Mouse (Mus musculus) hindbrain, embryonic 14.5 days (tissue): Measurements from ENCODE around the gene Clic5. TPM values are rescaled to one million over a fixed set of nuclear protein-coding genes. Genes with fewer than 3 reads are reported as not detected.

ENCODE experiments used
- ATAC-seq: fragments of 200-750 bp; cut with Nextera tagmentation; 2 replicates; pipeline ENCODE4 v1.8.0; 2017; ENCODE audit warnings: moderate number of reproducible peaks, mild to moderate bottlenecking, moderate TSS enrichment, moderate library complexity; ENCODE audit not compliant: low FRiP score
- DNase-seq: peaks from one replicate; pipeline ENCODE4 v3.0.0-alpha.2; 2015; ENCODE audit warnings: low spot score
- H3K27ac ChIP-seq: fragments of 300-500 bp; sonication (generic); 2 replicates; pipeline ENCODE4 v1.5.1; 2014; ENCODE audit warnings: mild to moderate bottlenecking, moderate library complexity
- H3K27me3 ChIP-seq: fragments of 300-500 bp; sonication (generic); 2 replicates; pipeline ENCODE4 v1.6.1; 2014; ENCODE audit warnings: mild to moderate bottlenecking, low read length, mixed read lengths; ENCODE audit not compliant: control insufficient read depth, insufficient read depth
- H3K36me3 ChIP-seq: fragments of 300-500 bp; sonication (generic); replicated peaks from 2 replicates; pipeline ENCODE4 v1.6.1; 2014; ENCODE audit not compliant: control insufficient read depth, insufficient read depth
- H3K4me1 ChIP-seq: fragments of 300-500 bp; sonication (generic); replicated peaks from 2 replicates; pipeline ENCODE4 v1.6.1; 2014; ENCODE audit warnings: antibody characterized with exemption, low read length, mixed read lengths; ENCODE audit not compliant: control insufficient read depth, insufficient read depth
- H3K4me2 ChIP-seq: fragments of 300-500 bp; sonication (generic); replicated peaks from 2 replicates; pipeline ENCODE4 v1.6.1; 2014; ENCODE audit warnings: mild to moderate bottlenecking, moderate library complexity
- H3K4me3 ChIP-seq: fragments of 300-500 bp; sonication (generic); replicated peaks from 2 replicates; pipeline ENCODE4 v1.5.1; 2014; ENCODE audit warnings: mild to moderate bottlenecking, low read length
- H3K9ac ChIP-seq: fragments of 300-500 bp; sonication (generic); 2 replicates; pipeline ENCODE4 v1.6.1; 2014
- H3K9me3 ChIP-seq: fragments of 300-500 bp; sonication (generic); 2 replicates; pipeline ENCODE4 v1.6.1; 2016; ENCODE audit warnings: low read length; ENCODE audit not compliant: control insufficient read depth
- WGBS: fragments of 180-500 bp; shearing (Covaris S2); extraction: QIAGEN DNeasy Blood & Tissue Kit; methylation state at CpG from one replicate; pipeline ENCODE4 v1.1.7; 2014; 5-methylcytosine and 5-hydroxymethylcytosine counted together
- polyA plus RNA-seq: library from polyadenylated mRNA; unstranded; fragments of >200 nt; fragmentation: Nextera tagmentation; extraction: Ambion mirVana; gene quantifications from 2 replicates; pipeline ENCODE4 v1.2.1, GENCODE M21; 2014

Clic5 gene
- polyA plus RNA-seq, 1 experiment from 2014 or later = 0.46 TPM

DNA sequence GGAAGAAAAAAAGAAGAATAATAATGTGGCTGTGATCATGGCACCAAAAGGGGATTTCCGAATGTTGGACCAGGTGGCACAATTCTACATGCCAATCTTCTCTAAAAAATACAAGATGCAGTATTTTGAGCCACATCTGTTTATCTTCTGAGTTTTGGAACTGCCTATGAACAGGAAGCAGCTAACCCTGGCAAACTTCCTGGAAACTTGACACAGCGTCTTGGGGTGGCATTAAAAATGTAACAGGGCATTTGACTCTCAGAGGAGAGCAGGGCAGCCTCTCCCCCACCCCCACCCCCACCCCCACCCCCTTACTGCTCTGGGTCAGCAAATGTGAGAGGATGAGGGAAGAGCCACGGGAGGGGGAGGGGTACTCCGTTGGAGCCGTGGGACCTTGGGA lies 25.9 kb upstream of the Clic5 start:
- Histone ChIP-seq H3K4me1 (no peaks in the 10 kb centered on the region), H3K9me3 (0 out of 2 replicates have a peak, but pooled peaks cover 4% of the 10 kb centered on the region), H3K27ac (no peak overlapping the region), H3K9ac (no peak overlapping the region), H3K4me2 (no peak overlapping the region), H3K4me3 (no peak overlapping the region), H3K36me3 (no peaks in the 10 kb centered on the region), H3K27me3 (no peaks in the 10 kb centered on the region)
- WGBS = 56% methylated on average over 5 of the region's 5 CpGs
- ATAC-seq (no peak), DNase-seq (no peak)

DNA sequence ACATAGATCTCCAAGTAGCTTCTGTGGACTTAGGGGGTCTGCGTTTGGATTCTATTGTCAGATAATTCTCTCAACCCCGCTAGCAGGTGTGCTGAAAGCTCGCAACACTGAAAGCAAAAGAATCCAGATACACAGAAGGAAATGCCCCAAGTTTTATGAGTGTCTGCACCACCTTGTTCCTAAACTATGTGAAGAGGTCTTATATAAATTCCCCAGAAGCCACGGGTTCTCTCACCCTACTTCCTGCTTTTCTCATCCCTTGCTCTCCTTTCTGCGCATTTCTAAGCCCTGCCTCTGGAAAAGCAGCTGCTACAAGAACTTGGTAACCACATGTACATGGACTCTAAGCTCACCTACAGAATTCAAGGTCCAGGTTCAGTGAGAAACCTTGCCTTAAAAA lies 25.4 kb upstream of the Clic5 start:
- Histone ChIP-seq H3K4me1 (no peaks in the 10 kb centered on the region), H3K27ac (no peak overlapping the region), H3K9ac (no peak overlapping the region), H3K9me3 (0 out of 2 replicates have a peak, but pooled peaks cover 4% of the 10 kb centered on the region), H3K4me2 (no peak overlapping the region), H3K4me3 (no peak overlapping the region), H3K36me3 (no peaks in the 10 kb centered on the region), H3K27me3 (no peaks in the 10 kb centered on the region)
- no peak for ATAC-seq
- no peak for DNase-seq
- 79% methylated on average over 5 of the region's 5 CpGs for WGBS

GRCm38 (mm10) chr17:44165730-44166347 lies 22.5 kb upstream of the Clic5 start:
- WGBS = 81% methylated on average over 11 of the region's 11 CpGs
- no peaks in the 10 kb centered on the region for H3K27me3 ChIP-seq
- H3K4me3 ChIP-seq = no peak overlapping the region
- no peak overlapping the region for H3K27ac ChIP-seq
- no peak overlapping the region for H3K4me2 ChIP-seq
- no peaks in the 10 kb centered on the region for H3K4me1 ChIP-seq
- DNase-seq = no peak
- H3K9me3 ChIP-seq = 0 out of 2 replicates have a peak, but pooled peaks cover 4% of the 10 kb centered on the region
- no peak overlapping the region for H3K9ac ChIP-seq
- no peaks in the 10 kb centered on the region for H3K36me3 ChIP-seq
- no peak for ATAC-seq

DNA sequence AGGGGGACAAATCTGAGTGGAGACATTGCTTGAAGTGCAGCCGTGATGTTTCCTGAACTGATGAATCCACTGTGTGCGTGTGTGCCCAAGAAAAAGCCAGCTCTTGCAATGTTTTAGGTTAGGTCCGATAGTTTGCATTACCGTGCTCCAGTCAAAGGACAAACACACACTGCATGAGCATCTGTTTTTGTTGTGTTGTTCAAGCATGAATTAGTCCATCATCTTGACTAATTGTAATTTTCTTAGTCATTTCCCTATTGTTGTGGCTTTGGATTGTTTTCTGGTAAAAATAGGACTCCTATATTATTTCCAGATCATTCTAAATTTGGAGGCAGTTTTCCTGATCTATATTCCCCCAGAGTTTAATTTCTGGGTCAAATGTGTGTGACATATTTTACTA lies 18.7 kb upstream of the Clic5 start:
- WGBS = 91% methylated on average over 4 of the region's 4 CpGs
- Histone ChIP-seq H3K4me1 (no peaks in the 10 kb centered on the region), H3K27ac (no peak overlapping the region), H3K27me3 (no peaks in the 10 kb centered on the region), H3K4me2 (no peak overlapping the region), H3K9ac (no peak overlapping the region), H3K36me3 (no peaks in the 10 kb centered on the region), H3K4me3 (no peak overlapping the region), H3K9me3 (no peaks in the 10 kb centered on the region)
- ATAC-seq (no peak), DNase-seq (no peak)

- 95% methylated on average over 3 of the region's 3 CpGs for WGBS
- ATAC-seq = no peak
Observed at GRCm38 (mm10) chr17:44170316-44170715, 18.1 kb upstream of the Clic5 start.

DNA sequence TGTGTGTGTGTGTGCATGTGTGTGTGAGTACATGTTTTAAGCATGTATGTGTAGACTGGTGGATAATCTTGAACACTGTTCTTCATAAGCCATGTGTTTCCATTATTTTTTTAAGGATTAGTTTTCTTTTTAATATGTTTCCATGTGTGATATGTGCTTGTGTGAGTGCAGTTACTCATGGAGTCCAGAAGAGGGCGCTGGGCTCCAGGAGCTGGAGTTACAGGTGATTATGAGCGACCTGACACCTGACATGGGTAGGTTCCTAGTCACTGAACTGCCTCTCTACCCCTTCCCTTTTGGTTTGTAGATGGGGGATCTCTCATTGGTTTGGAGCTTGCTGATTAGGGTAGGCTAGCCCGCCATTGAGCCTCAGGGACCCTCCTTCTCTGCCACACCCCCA lies 16.5 kb upstream of the Clic5 start:
- no peak for ATAC-seq
- no peaks in the 10 kb centered on the region for H3K27me3 ChIP-seq
- 43% methylated on average over 3 of the region's 3 CpGs for WGBS

More at GRCm38 (mm10) chr17:44170316-44170715, 18.1 kb upstream of the Clic5 start:
- Histone ChIP-seq H3K4me1 (no peaks in the 10 kb centered on the region), H3K36me3 (no peaks in the 10 kb centered on the region), H3K4me3 (no peak overlapping the region), H3K4me2 (no peak overlapping the region), H3K9ac (no peak overlapping the region), H3K27me3 (no peaks in the 10 kb centered on the region), H3K9me3 (no peaks in the 10 kb centered on the region), H3K27ac (no peak overlapping the region)
- no peak for DNase-seq

GRCm38 (mm10) chr17:44173341-44173740 lies 15.0 kb upstream of the Clic5 start:
- Histone ChIP-seq H3K36me3 (no peaks in the 10 kb centered on the region), H3K4me2 (no peak overlapping the region), H3K4me1 (no peaks in the 10 kb centered on the region), H3K9ac (no peak overlapping the region), H3K4me3 (no peak overlapping the region), H3K27me3 (no peaks in the 10 kb centered on the region), H3K27ac (no peak overlapping the region), H3K9me3 (no peaks in the 10 kb centered on the region)
- DNase-seq (no peak), ATAC-seq (no peak)
- WGBS = 78% methylated on average over 2 of the region's 2 CpGs

More for the DNA sequence above, 16.5 kb upstream of the Clic5 start:
- Histone ChIP-seq H3K4me3 (no peak overlapping the region), H3K27ac (no peak overlapping the region), H3K4me1 (no peaks in the 10 kb centered on the region), H3K9me3 (no peaks in the 10 kb centered on the region), H3K36me3 (no peaks in the 10 kb centered on the region), H3K4me2 (no peak overlapping the region), H3K9ac (no peak overlapping the region)
- DNase-seq = no peak

DNA sequence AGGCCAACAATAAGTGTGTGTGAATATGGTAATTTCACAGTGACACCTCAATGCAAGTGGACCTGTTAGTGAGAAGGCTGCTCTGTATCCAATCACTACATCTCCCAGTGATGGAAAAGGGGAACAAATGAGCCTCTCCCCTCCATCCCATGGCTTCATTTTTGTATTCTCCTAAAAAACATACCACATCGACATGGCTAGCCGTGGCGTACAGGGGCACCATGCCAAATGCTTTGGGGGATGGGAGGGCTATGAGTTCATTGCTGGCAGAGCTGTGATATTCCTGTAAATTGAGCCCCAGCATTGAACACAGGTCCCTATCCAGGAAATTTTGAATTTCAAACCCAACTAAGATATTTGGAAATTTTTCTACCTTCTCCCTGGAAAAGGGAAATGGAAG lies 11.1 kb upstream of the Clic5 start:
- no peak overlapping the region for H3K4me3 ChIP-seq
- no peak overlapping the region for H3K4me2 ChIP-seq
- no peak for DNase-seq
- WGBS = 81% methylated on average over 3 of the region's 3 CpGs
- no peak overlapping the region for H3K27ac ChIP-seq
- H3K4me1 ChIP-seq = no peaks in the 10 kb centered on the region
- H3K27me3 ChIP-seq = no peaks in the 10 kb centered on the region
- no peaks in the 10 kb centered on the region for H3K9me3 ChIP-seq
- no peak overlapping the region for H3K9ac ChIP-seq
- H3K36me3 ChIP-seq = no peaks in the 10 kb centered on the region
- no peak for ATAC-seq

DNA sequence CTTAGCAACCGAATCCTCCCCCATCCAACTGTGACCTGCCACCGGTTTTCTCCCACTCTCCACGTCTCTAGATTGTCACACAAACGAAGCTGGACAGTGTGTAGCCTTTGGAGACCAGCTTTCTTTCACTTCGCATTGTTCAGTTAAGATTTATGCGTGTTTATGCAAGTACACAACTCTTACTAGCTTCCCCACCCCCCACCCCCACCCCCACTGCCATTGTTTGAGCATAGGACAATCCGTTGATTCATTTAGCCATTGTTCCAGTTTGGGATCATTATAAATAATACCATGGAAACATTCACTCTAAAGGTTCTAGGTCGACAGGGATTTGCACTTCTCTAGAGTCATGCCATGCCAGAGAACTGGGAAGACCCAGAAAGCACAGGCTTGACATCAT lies 7.0 kb upstream of the Clic5 start:
- no peaks in the 10 kb centered on the region for H3K27me3 ChIP-seq
- DNase-seq = no peak
- no peak overlapping the region for H3K4me3 ChIP-seq
- H3K27ac ChIP-seq = no peak overlapping the region
- no peaks in the 10 kb centered on the region for H3K4me1 ChIP-seq
- H3K36me3 ChIP-seq = no peaks in the 10 kb centered on the region
- H3K9ac ChIP-seq = no peak overlapping the region
- ATAC-seq = no peak
- H3K4me2 ChIP-seq = no peak overlapping the region
- 64% methylated on average over 8 of the region's 8 CpGs for WGBS
- no peaks in the 10 kb centered on the region for H3K9me3 ChIP-seq

GRCm38 (mm10) chr17:44186871-44187270 lies 1.5 kb upstream of the Clic5 start:
- Histone ChIP-seq H3K4me2 (no peak overlapping the region), H3K9me3 (no peaks in the 10 kb centered on the region), H3K4me1 (peaks cover 13% of the 10 kb centered on the region; the same call in 1 of the 2 replicates), H3K27ac (no peak overlapping the region), H3K4me3 (no peak overlapping the region), H3K36me3 (no peaks in the 10 kb centered on the region), H3K9ac (no peak overlapping the region), H3K27me3 (peaks cover 20% of the 10 kb centered on the region)
- ATAC-seq (no peak), DNase-seq (no peak)
- WGBS = 86% methylated on average over 3 of the region's 3 CpGs
